Mouse (Mus musculus): Measurements from ENCODE around the gene Rtp3. TPM values are rescaled to one million over a fixed set of nuclear protein-coding genes. Genes with fewer than 3 reads are reported as not detected.
A peak's percentile ranks its signal among the peaks of the same experiment; 100 is the strongest.

Gene Rtp3
- polyA plus RNA-seq, 1 experiment from 2014 or later, result not detected

GRCm38 (mm10) chr9:110999056-110999455, 8.7 kb upstream of the Rtp3 start:
- no peak for ATAC-seq (ENCODE audit: low read depth)
- no peak overlapping the region for H3K4me2 ChIP-seq
- H3K4me3 ChIP-seq, result no peak overlapping the region
- no peaks in the 10 kb centered on the region for H3K36me3 ChIP-seq
- WGBS, result 93% methylated on average over 2 of the region's 2 CpGs
- H3K27me3 ChIP-seq, result no peaks in the 10 kb centered on the region
- no peaks in the 10 kb centered on the region for H3K9me3 ChIP-seq
- H3K27ac ChIP-seq (replicated peaks), result no peak overlapping the region
- H3K9ac ChIP-seq, result no peak overlapping the region
- H3K4me1 ChIP-seq (replicated peaks), result peaks cover 5% of the 10 kb centered on the region; the same call in 1 of the 2 replicates

GRCm38 (mm10) chr9:110997245-110997644, 6.9 kb upstream of the Rtp3 start:
- 5% methylated on average over 5 of the region's 5 CpGs for WGBS
- Histone ChIP-seq H3K4me2 (no peak overlapping the region), H3K27me3 (no peaks in the 10 kb centered on the region), H3K4me3 (no peak overlapping the region), H3K9ac (no peak overlapping the region), H3K36me3 (no peaks in the 10 kb centered on the region), H3K4me1 (replicated peaks) (peaks cover 5% of the 10 kb centered on the region; the same call in 1 of the 2 replicates), H3K27ac (replicated peaks) (no peak overlapping the region), H3K9me3 (no peaks in the 10 kb centered on the region)
- ATAC-seq (ENCODE audit: low read depth), result no peak

- Histone ChIP-seq H3K4me3 (peak overlapping the region; percentile 43), H3K9ac (peak overlapping the region; percentile 60), H3K27ac (replicated peaks) (peak overlapping the region; percentile 46; the same call in 1 of the 2 replicates), H3K27me3 (no peaks in the 10 kb centered on the region), H3K4me1 (replicated peaks) (peaks cover 5% of the 10 kb centered on the region; the same call in 1 of the 2 replicates), H3K4me2 (peak overlapping the region; percentile 55), H3K36me3 (no peaks in the 10 kb centered on the region), H3K9me3 (no peaks in the 10 kb centered on the region)
- peak; percentile 90 for ATAC-seq (ENCODE audit: low read depth)
- 12% methylated on average over 13 of the region's 13 CpGs for WGBS
Observed at GRCm38 (mm10) chr9:110994716-110995172, 4.4 kb upstream of the Rtp3 start.

GRCm38 (mm10) chr9:110993281-110993709, 2.9 kb upstream of the Rtp3 start:
- ATAC-seq (ENCODE audit: low read depth), result no peak
- 59% methylated on average over 3 of the region's 3 CpGs for WGBS
- Histone ChIP-seq H3K9me3 (no peaks in the 10 kb centered on the region), H3K4me3 (no peak overlapping the region), H3K4me2 (no peak overlapping the region), H3K27ac (replicated peaks) (no peak overlapping the region), H3K4me1 (replicated peaks) (peaks cover 5% of the 10 kb centered on the region; the same call in 1 of the 2 replicates), H3K36me3 (no peaks in the 10 kb centered on the region), H3K9ac (no peak overlapping the region), H3K27me3 (no peaks in the 10 kb centered on the region)

GRCm38 (mm10) chr9:110989543-110989942, 840 bp downstream of the Rtp3 start:
- ATAC-seq (ENCODE audit: low read depth), result no peak
- Histone ChIP-seq H3K4me3 (no peak overlapping the region), H3K27me3 (no peaks in the 10 kb centered on the region), H3K36me3 (no peaks in the 10 kb centered on the region), H3K4me1 (replicated peaks) (0 out of 2 replicates have a peak, but pooled peaks cover under 1% of the 10 kb centered on the region), H3K27ac (replicated peaks) (no peak overlapping the region), H3K9ac (no peak overlapping the region), H3K4me2 (no peak overlapping the region), H3K9me3 (no peaks in the 10 kb centered on the region)
- WGBS, result 93% methylated on average over 2 of the region's 2 CpGs

- no peak overlapping the region for H3K4me3 ChIP-seq
- no peaks in the 10 kb centered on the region for H3K27me3 ChIP-seq
- H3K27ac ChIP-seq (replicated peaks), result no peak overlapping the region
- no peak overlapping the region for H3K9ac ChIP-seq
- 68% methylated on average over 4 of the region's 4 CpGs for WGBS
- no peak for ATAC-seq (ENCODE audit: low read depth)
- H3K36me3 ChIP-seq, result no peaks in the 10 kb centered on the region
- no peaks in the 10 kb centered on the region for H3K9me3 ChIP-seq
- no peak overlapping the region for H3K4me2 ChIP-seq
- H3K4me1 ChIP-seq (replicated peaks), result no peaks in the 10 kb centered on the region
Observed at GRCm38 (mm10) chr9:110989141-110989540, 1.2 kb downstream of the Rtp3 start.

GRCm38 (mm10) chr9:110988078-110988477, 2.3 kb downstream of the Rtp3 start:
- 79% methylated on average over 3 of the region's 3 CpGs for WGBS
- Histone ChIP-seq H3K9ac (no peak overlapping the region), H3K4me1 (replicated peaks) (no peaks in the 10 kb centered on the region), H3K4me2 (no peak overlapping the region), H3K9me3 (no peaks in the 10 kb centered on the region), H3K4me3 (no peak overlapping the region), H3K27me3 (no peaks in the 10 kb centered on the region), H3K36me3 (no peaks in the 10 kb centered on the region), H3K27ac (replicated peaks) (no peak overlapping the region)
- no peak for ATAC-seq (ENCODE audit: low read depth)

- no peak overlapping the region for H3K9ac ChIP-seq
- H3K27me3 ChIP-seq, result no peaks in the 10 kb centered on the region
- no peaks in the 10 kb centered on the region for H3K4me1 ChIP-seq (replicated peaks)
- H3K36me3 ChIP-seq, result no peaks in the 10 kb centered on the region
- H3K4me3 ChIP-seq, result no peak overlapping the region
- H3K27ac ChIP-seq (replicated peaks), result no peak overlapping the region
- H3K4me2 ChIP-seq, result no peak overlapping the region
- H3K9me3 ChIP-seq, result no peaks in the 10 kb centered on the region
- no peak for ATAC-seq (ENCODE audit: low read depth)
- WGBS, result 83% methylated on average over 4 of the region's 4 CpGs
Observed at GRCm38 (mm10) chr9:110987331-110987730, 3.1 kb downstream of the Rtp3 start.

GRCm38 (mm10) chr9:110985951-110986350, 4.4 kb downstream of the Rtp3 start:
- no peak overlapping the region for H3K9ac ChIP-seq
- WGBS, result 87% methylated on average over 8 of the region's 8 CpGs
- no peaks in the 10 kb centered on the region for H3K4me1 ChIP-seq (replicated peaks)
- no peak overlapping the region for H3K27ac ChIP-seq (replicated peaks)
- H3K36me3 ChIP-seq, result no peaks in the 10 kb centered on the region
- no peak for ATAC-seq (ENCODE audit: low read depth)
- no peak overlapping the region for H3K4me2 ChIP-seq
- no peaks in the 10 kb centered on the region for H3K9me3 ChIP-seq
- H3K27me3 ChIP-seq, result no peaks in the 10 kb centered on the region
- no peak overlapping the region for H3K4me3 ChIP-seq

- no peak overlapping the region for H3K4me2 ChIP-seq
- H3K27ac ChIP-seq (replicated peaks), result no peak overlapping the region
- ATAC-seq (ENCODE audit: low read depth), result no peak
- no peaks in the 10 kb centered on the region for H3K9me3 ChIP-seq
- no peaks in the 10 kb centered on the region for H3K36me3 ChIP-seq
- H3K9ac ChIP-seq, result no peak overlapping the region
- H3K27me3 ChIP-seq, result no peaks in the 10 kb centered on the region
- H3K4me1 ChIP-seq (replicated peaks), result no peaks in the 10 kb centered on the region
- WGBS, result 94% methylated on average over 5 of the region's 5 CpGs
- H3K4me3 ChIP-seq, result no peak overlapping the region
Observed at GRCm38 (mm10) chr9:110985541-110985940, 4.8 kb downstream of the Rtp3 start.

GRCm38 (mm10) chr9:110984096-110984495, 6.3 kb downstream of the Rtp3 start:
- H3K9ac ChIP-seq, result no peak overlapping the region
- WGBS, result 92% methylated on average over 9 of the region's 9 CpGs
- no peak overlapping the region for H3K27ac ChIP-seq (replicated peaks)
- H3K4me3 ChIP-seq, result no peak overlapping the region
- no peaks in the 10 kb centered on the region for H3K36me3 ChIP-seq
- H3K4me2 ChIP-seq, result no peak overlapping the region
- no peaks in the 10 kb centered on the region for H3K9me3 ChIP-seq
- no peak for ATAC-seq (ENCODE audit: low read depth)
- H3K27me3 ChIP-seq, result no peaks in the 10 kb centered on the region
- no peaks in the 10 kb centered on the region for H3K4me1 ChIP-seq (replicated peaks)

GRCm38 (mm10) chr9:110982351-110982750, 8.0 kb downstream of the Rtp3 start:
- whole genome bisulfite sequencing, result 56% methylated on average over 4 of the region's 4 CpGs
- Histone ChIP-seq H3K27me3 (no peaks in the 10 kb centered on the region), H3K9me3 (no peaks in the 10 kb centered on the region), H3K4me2 (no peak overlapping the region), H3K9ac (no peak overlapping the region), H3K4me1 (replicated peaks) (no peaks in the 10 kb centered on the region), H3K36me3 (no peaks in the 10 kb centered on the region), H3K4me3 (no peak overlapping the region), H3K27ac (replicated peaks) (no peak overlapping the region)
- ATAC-seq (ENCODE audit: low read depth), result no peak

GRCm38 (mm10) chr9:110979411-110979810, 11.0 kb downstream of the Rtp3 start:
- no peak overlapping the region for H3K27ac ChIP-seq (replicated peaks)
- 93% methylated on average over 11 of the region's 11 CpGs for WGBS
- H3K36me3 ChIP-seq, result no peaks in the 10 kb centered on the region
- no peak overlapping the region for H3K4me3 ChIP-seq
- no peak for ATAC-seq (ENCODE audit: low read depth)
- no peaks in the 10 kb centered on the region for H3K9me3 ChIP-seq
- no peaks in the 10 kb centered on the region for H3K27me3 ChIP-seq
- no peak overlapping the region for H3K9ac ChIP-seq
- no peak overlapping the region for H3K4me2 ChIP-seq
- H3K4me1 ChIP-seq (replicated peaks), result no peaks in the 10 kb centered on the region

Measured in neural tube, embryonic 13.5 days (tissue).